Mouse (Mus musculus): ENCODE results near the gene Hipk3. TPM values are rescaled to one million over a fixed set of nuclear protein-coding genes. Genes with fewer than 3 reads are reported as not detected.

Hipk3 gene
- polyA plus RNA-seq, 1 experiment, result 8.7 TPM

GRCm38 (mm10) chr2:104407913-104408312, 86.3 kb downstream of the Hipk3 start:
- H3K27ac ChIP-seq (ENCODE audit: control insufficient read depth, insufficient read depth, low read depth, low read length, poor library complexity), result no peak overlapping the region
- no peaks in the 10 kb centered on the region for H3K4me1 ChIP-seq (ENCODE audit: control insufficient read depth, insufficient read depth, low read length)
- TF ChIP-seq POLR2A (IDR thresholded peaks at IDR 0.05; ENCODE audit: borderline replicate concordance, control insufficient read depth, low read depth, low read length) (no peak), CTCF (IDR thresholded peaks at IDR 0.05; ENCODE audit: control insufficient read depth, insufficient read depth, low read length) (no peak)
- H3K4me3 ChIP-seq (replicated peaks; ENCODE audit: control insufficient read depth, low read depth, low read length), result no peak overlapping the region
- 70% methylated on average over 4 of the region's 4 CpGs for WGBS

GRCm38 (mm10) chr2:104404036-104404435, 90.2 kb downstream of the Hipk3 start:
- Histone ChIP-seq H3K4me3 (replicated peaks; ENCODE audit: control insufficient read depth, low read depth, low read length) (no peak overlapping the region), H3K4me1 (ENCODE audit: control insufficient read depth, insufficient read depth, low read length) (no peaks in the 10 kb centered on the region), H3K27ac (ENCODE audit: control insufficient read depth, insufficient read depth, low read depth, low read length, poor library complexity) (no peak overlapping the region)
- WGBS, result 79% methylated on average over 6 of the region's 6 CpGs
- TF ChIP-seq POLR2A (IDR thresholded peaks at IDR 0.05; ENCODE audit: borderline replicate concordance, control insufficient read depth, low read depth, low read length) (no peak), CTCF (IDR thresholded peaks at IDR 0.05; ENCODE audit: control insufficient read depth, insufficient read depth, low read length) (no peak)

- TF ChIP-seq CTCF (IDR thresholded peaks at IDR 0.05; ENCODE audit: control insufficient read depth, insufficient read depth, low read length) (no peak), POLR2A (IDR thresholded peaks at IDR 0.05; ENCODE audit: borderline replicate concordance, control insufficient read depth, low read depth, low read length) (no peak)
- no peaks in the 10 kb centered on the region for H3K4me1 ChIP-seq (ENCODE audit: control insufficient read depth, insufficient read depth, low read length)
- H3K27ac ChIP-seq (ENCODE audit: control insufficient read depth, insufficient read depth, low read depth, low read length, poor library complexity), result no peak overlapping the region
- 83% methylated on average over 6 of the region's 6 CpGs for WGBS
- H3K4me3 ChIP-seq (replicated peaks; ENCODE audit: control insufficient read depth, low read depth, low read length), result no peak overlapping the region
These were observed 95.5 kb downstream of the Hipk3 start for GRCm38 (mm10) chr2:104398651-104399290.

- H3K4me3 ChIP-seq (replicated peaks; ENCODE audit: control insufficient read depth, low read depth, low read length), result no peak overlapping the region
- TF ChIP-seq POLR2A (IDR thresholded peaks at IDR 0.05; ENCODE audit: borderline replicate concordance, control insufficient read depth, low read depth, low read length), result no peak
- TF ChIP-seq CTCF (IDR thresholded peaks at IDR 0.05; ENCODE audit: control insufficient read depth, insufficient read depth, low read length), result no peak
- H3K4me1 ChIP-seq (ENCODE audit: control insufficient read depth, insufficient read depth, low read length), result no peaks in the 10 kb centered on the region
- WGBS, result 74% methylated on average over 9 of the region's 9 CpGs
- no peak overlapping the region for H3K27ac ChIP-seq (ENCODE audit: control insufficient read depth, insufficient read depth, low read depth, low read length, poor library complexity)
These were observed 98.3 kb downstream of the Hipk3 start for GRCm38 (mm10) chr2:104395961-104396360.

GRCm38 (mm10) chr2:104394769-104395168, 99.5 kb downstream of the Hipk3 start:
- WGBS, result 48% methylated on average over 2 of the region's 2 CpGs
- TF ChIP-seq CTCF (IDR thresholded peaks at IDR 0.05; ENCODE audit: control insufficient read depth, insufficient read depth, low read length), result no peak
- no peak for TF ChIP-seq POLR2A (IDR thresholded peaks at IDR 0.05; ENCODE audit: borderline replicate concordance, control insufficient read depth, low read depth, low read length)
- Histone ChIP-seq H3K4me3 (replicated peaks; ENCODE audit: control insufficient read depth, low read depth, low read length) (no peak overlapping the region), H3K27ac (ENCODE audit: control insufficient read depth, insufficient read depth, low read depth, low read length, poor library complexity) (no peak overlapping the region), H3K4me1 (ENCODE audit: control insufficient read depth, insufficient read depth, low read length) (no peaks in the 10 kb centered on the region)

GRCm38 (mm10) chr2:104392700-104393312, 101.4 kb downstream of the Hipk3 start:
- TF ChIP-seq CTCF (IDR thresholded peaks at IDR 0.05; ENCODE audit: control insufficient read depth, insufficient read depth, low read length) (no peak), POLR2A (IDR thresholded peaks at IDR 0.05; ENCODE audit: borderline replicate concordance, control insufficient read depth, low read depth, low read length) (no peak)
- no peaks in the 10 kb centered on the region for H3K4me1 ChIP-seq (ENCODE audit: control insufficient read depth, insufficient read depth, low read length)
- 73% methylated on average over 4 of the region's 4 CpGs for WGBS
- H3K27ac ChIP-seq (ENCODE audit: control insufficient read depth, insufficient read depth, low read depth, low read length, poor library complexity), result no peak overlapping the region
- H3K4me3 ChIP-seq (replicated peaks; ENCODE audit: control insufficient read depth, low read depth, low read length), result no peak overlapping the region

GRCm38 (mm10) chr2:104389231-104389630, 105.0 kb downstream of the Hipk3 start:
- whole genome bisulfite sequencing, result 85% methylated on average over 11 of the region's 11 CpGs
- no peak overlapping the region for H3K4me3 ChIP-seq (replicated peaks; ENCODE audit: control insufficient read depth, low read depth, low read length)
- no peak for TF ChIP-seq POLR2A (IDR thresholded peaks at IDR 0.05; ENCODE audit: borderline replicate concordance, control insufficient read depth, low read depth, low read length)
- no peak for TF ChIP-seq CTCF (IDR thresholded peaks at IDR 0.05; ENCODE audit: control insufficient read depth, insufficient read depth, low read length)

GRCm38 (mm10) chr2:104385941-104386340, 108.3 kb downstream of the Hipk3 start:
- no peak overlapping the region for H3K27ac ChIP-seq (ENCODE audit: control insufficient read depth, insufficient read depth, low read depth, low read length, poor library complexity)
- H3K4me1 ChIP-seq (ENCODE audit: control insufficient read depth, insufficient read depth, low read length), result no peaks in the 10 kb centered on the region
- H3K4me3 ChIP-seq (replicated peaks; ENCODE audit: control insufficient read depth, low read depth, low read length), result no peak overlapping the region
- WGBS, result 71% methylated on average over 2 of the region's 2 CpGs
- TF ChIP-seq POLR2A (IDR thresholded peaks at IDR 0.05; ENCODE audit: borderline replicate concordance, control insufficient read depth, low read depth, low read length) (no peak), CTCF (IDR thresholded peaks at IDR 0.05; ENCODE audit: control insufficient read depth, insufficient read depth, low read length) (no peak)

More at GRCm38 (mm10) chr2:104389231-104389630, 105.0 kb downstream of the Hipk3 start:
- Histone ChIP-seq H3K27ac (ENCODE audit: control insufficient read depth, insufficient read depth, low read depth, low read length, poor library complexity) (no peak overlapping the region), H3K4me1 (ENCODE audit: control insufficient read depth, insufficient read depth, low read length) (no peaks in the 10 kb centered on the region)
